Mouse (Mus musculus): ENCODE data around the gene Ppcs. TPM values are rescaled to one million over a fixed set of nuclear protein-coding genes. Genes with fewer than 3 reads are reported as not detected.

The Ppcs gene
- polyA plus RNA-seq, 1 experiment from 2014 or later, result 17.7 TPM

DNA sequence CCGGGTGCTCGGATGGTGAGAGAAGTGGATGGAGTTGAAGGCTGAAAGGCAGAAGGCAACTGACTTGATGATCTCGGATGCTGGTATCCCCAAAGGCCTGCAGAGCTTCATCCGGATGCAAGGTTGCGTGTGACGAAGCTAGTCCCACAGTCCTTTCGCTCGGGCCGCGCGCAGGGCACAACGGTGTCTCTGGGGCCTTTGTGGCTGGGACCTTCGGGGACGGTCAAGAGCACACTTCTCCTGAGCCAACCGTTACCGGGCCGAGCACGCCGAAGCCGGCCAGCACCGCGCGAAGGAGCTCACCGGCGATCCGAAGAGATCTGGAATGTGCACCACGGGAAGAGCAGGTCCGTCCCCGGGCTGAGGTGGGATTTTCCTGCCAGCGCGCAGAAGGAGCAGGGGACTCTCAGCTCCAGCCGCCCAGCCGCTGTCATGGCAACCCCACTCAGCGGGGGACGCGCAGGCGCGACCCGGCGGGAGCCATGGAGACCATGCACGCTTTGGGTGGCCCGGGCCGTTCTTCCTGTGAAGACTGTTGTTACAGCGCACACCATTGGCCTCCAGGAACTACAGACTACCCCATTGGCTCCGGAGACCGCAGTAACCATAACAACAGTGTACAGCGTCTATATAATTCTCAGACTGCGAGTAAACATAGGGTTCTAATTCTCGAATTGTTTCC, 7.0 kb downstream of the Ppcs start, which contains the start of gene Ccdc30:
Gene Ccdc30, minus strand, starts transcription at position 450 of the 682 bp plus-strand sequence.
- H3K9ac ChIP-seq (replicated peaks), result peak within 1 kb of the TSS; percentile 80
- H3K4me2 ChIP-seq (replicated peaks), result peak within 1 kb of the TSS; percentile 91
- H3K9me3 ChIP-seq, result no peaks in the 10 kb centered on the region
- under 1% methylated on average over 49 of the region's 49 CpGs for WGBS
- peak; percentile 100 for ATAC-seq (replicated peaks)
- H3K36me3 ChIP-seq, result no peaks in the 10 kb centered on the region
- H3K27me3 ChIP-seq, result no peaks in the 10 kb centered on the region
- H3K27ac ChIP-seq (replicated peaks), result peak within 1 kb of the TSS; percentile 84
- H3K4me1 ChIP-seq, result peaks cover 19% of the 10 kb centered on the region
- peak within 1 kb of the TSS; percentile 76 for H3K4me3 ChIP-seq

DNA sequence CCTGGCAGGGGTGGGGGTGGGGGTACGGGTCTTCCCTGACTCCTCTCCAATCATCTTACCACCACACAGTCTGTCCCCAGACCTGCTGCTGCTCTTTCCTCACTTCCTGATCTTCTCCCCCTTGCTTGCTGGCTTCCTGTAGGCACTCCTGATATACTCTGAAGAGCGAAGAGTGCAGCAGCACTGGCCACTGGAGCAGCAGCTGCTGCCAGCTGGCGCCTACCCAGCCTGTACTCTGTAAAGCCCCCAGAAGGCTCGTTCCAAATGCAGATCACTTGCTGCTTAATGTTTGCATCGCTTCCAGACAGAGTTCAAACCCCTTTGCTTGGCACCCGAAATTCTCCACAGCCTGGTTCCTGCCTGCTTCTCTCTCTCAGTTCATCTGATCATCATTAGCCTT, 9.4 kb downstream of the Ppcs start:
- peak overlapping the region; percentile 43; the same call in 1 of the 2 replicates for H3K27ac ChIP-seq (replicated peaks)
- peaks cover 19% of the 10 kb centered on the region for H3K4me1 ChIP-seq
- no peaks in the 10 kb centered on the region for H3K27me3 ChIP-seq
- 42% methylated on average over 6 of the region's 6 CpGs for WGBS
- no peaks in the 10 kb centered on the region for H3K36me3 ChIP-seq
- ATAC-seq (replicated peaks), result 0 out of 2 replicates have a peak, but pooled peaks have one; percentile 23
- no peaks in the 10 kb centered on the region for H3K9me3 ChIP-seq
- H3K4me2 ChIP-seq (replicated peaks), result peak overlapping the region; percentile 5; the same call in 1 of the 2 replicates
- H3K4me3 ChIP-seq, result no peak overlapping the region
- no peak overlapping the region for H3K9ac ChIP-seq (replicated peaks)

GRCm38 (mm10) chr4:119411877-119412650, 10.2 kb downstream of the Ppcs start:
- WGBS, result 86% methylated on average over 12 of the region's 12 CpGs
- ATAC-seq (replicated peaks), result no peak
- H3K4me2 ChIP-seq (replicated peaks), result no peak overlapping the region

DNA sequence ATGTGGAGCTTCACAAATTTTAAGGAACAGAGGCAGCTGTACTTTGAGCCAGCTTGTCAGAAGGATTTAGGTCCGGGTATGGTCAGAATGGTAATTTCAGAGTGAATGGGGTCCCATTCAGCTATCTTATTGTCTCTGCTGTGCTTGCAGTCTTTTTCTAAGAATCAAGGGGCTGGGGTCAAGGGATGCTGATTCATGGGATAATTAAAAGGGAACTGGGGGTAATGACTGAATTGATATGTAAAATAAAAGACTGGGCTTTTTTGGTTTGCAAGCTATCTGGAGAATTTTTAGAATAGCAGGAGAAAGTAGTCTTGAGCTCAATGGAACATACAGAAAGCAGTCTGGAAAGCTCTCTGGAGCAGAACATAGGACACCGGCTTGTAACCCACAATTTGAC, 18.8 kb downstream of the Ppcs start:
- no peaks in the 10 kb centered on the region for H3K27me3 ChIP-seq
- no peak overlapping the region for H3K4me2 ChIP-seq (replicated peaks)
- H3K4me3 ChIP-seq, result no peak overlapping the region
- H3K36me3 ChIP-seq, result peaks cover 20% of the 10 kb centered on the region; the same call in 1 of the 2 replicates
- 56% methylated on average over 2 of the region's 2 CpGs for WGBS
- no peak overlapping the region for H3K27ac ChIP-seq (replicated peaks)
- no peaks in the 10 kb centered on the region for H3K4me1 ChIP-seq
- H3K9ac ChIP-seq (replicated peaks), result no peak overlapping the region
- peaks cover 8% of the 10 kb centered on the region; the same call in 1 of the 2 replicates for H3K9me3 ChIP-seq
- no peak for ATAC-seq (replicated peaks)

More at GRCm38 (mm10) chr4:119411877-119412650, 10.2 kb downstream of the Ppcs start:
- no peak overlapping the region for H3K27ac ChIP-seq (replicated peaks)
- no peak overlapping the region for H3K4me3 ChIP-seq
- no peaks in the 10 kb centered on the region for H3K36me3 ChIP-seq
- H3K27me3 ChIP-seq, result no peaks in the 10 kb centered on the region
- H3K9me3 ChIP-seq, result no peaks in the 10 kb centered on the region
- H3K9ac ChIP-seq (replicated peaks), result no peak overlapping the region
- H3K4me1 ChIP-seq, result peaks cover 19% of the 10 kb centered on the region

- H3K9ac ChIP-seq (replicated peaks), result no peak overlapping the region
- no peaks in the 10 kb centered on the region for H3K27me3 ChIP-seq
- peaks cover 8% of the 10 kb centered on the region; the same call in 1 of the 2 replicates for H3K9me3 ChIP-seq
- H3K4me2 ChIP-seq (replicated peaks), result no peak overlapping the region
- H3K4me3 ChIP-seq, result no peak overlapping the region
- no peaks in the 10 kb centered on the region for H3K4me1 ChIP-seq
- peaks cover 20% of the 10 kb centered on the region; the same call in 1 of the 2 replicates for H3K36me3 ChIP-seq
- no peak for ATAC-seq (replicated peaks)
- 66% methylated on average over 7 of the region's 7 CpGs for WGBS
- H3K27ac ChIP-seq (replicated peaks), result no peak overlapping the region
These were observed 21.3 kb downstream of the Ppcs start for GRCm38 (mm10) chr4:119400896-119401295.

- Histone ChIP-seq H3K4me2 (replicated peaks) (no peak overlapping the region), H3K27ac (replicated peaks) (no peak overlapping the region), H3K9ac (replicated peaks) (no peak overlapping the region), H3K36me3 (peaks cover 17% of the 10 kb centered on the region; the same call in 1 of the 2 replicates), H3K4me1 (no peaks in the 10 kb centered on the region), H3K9me3 (peaks cover 8% of the 10 kb centered on the region; the same call in 1 of the 2 replicates), H3K27me3 (no peaks in the 10 kb centered on the region), H3K4me3 (no peak overlapping the region)
- no peak for ATAC-seq (replicated peaks)
- WGBS, result 78% methylated on average over 7 of the region's 7 CpGs
These were observed 23.5 kb downstream of the Ppcs start for GRCm38 (mm10) chr4:119398751-119399150.

DNA sequence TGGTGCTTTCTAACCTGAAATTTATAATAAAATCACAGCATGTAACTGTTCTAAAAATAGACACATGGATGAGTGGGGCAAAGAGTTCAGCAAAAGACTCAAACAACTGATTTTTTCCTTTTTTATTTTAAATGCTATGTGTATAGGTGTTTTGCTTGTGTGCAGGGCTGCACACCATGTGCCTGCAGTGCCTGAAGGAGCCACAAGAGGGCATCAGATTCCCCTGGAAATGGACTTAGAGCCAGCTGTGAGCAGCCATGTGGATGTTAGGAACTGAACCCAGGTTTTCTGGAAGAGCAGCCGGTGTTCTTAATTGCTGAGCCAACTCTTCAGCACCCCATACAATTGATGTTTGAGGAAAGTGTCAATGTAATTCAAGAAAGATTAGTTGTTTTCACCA, 31.9 kb downstream of the Ppcs start:
- no peak for ATAC-seq (replicated peaks)
- Histone ChIP-seq H3K27ac (replicated peaks) (no peak overlapping the region), H3K9me3 (no peaks in the 10 kb centered on the region), H3K4me3 (no peak overlapping the region), H3K4me2 (replicated peaks) (no peak overlapping the region), H3K27me3 (no peaks in the 10 kb centered on the region), H3K4me1 (no peaks in the 10 kb centered on the region), H3K36me3 (no peaks in the 10 kb centered on the region), H3K9ac (replicated peaks) (no peak overlapping the region)
- 88% methylated on average over 1 of the region's 1 CpGs for WGBS

DNA sequence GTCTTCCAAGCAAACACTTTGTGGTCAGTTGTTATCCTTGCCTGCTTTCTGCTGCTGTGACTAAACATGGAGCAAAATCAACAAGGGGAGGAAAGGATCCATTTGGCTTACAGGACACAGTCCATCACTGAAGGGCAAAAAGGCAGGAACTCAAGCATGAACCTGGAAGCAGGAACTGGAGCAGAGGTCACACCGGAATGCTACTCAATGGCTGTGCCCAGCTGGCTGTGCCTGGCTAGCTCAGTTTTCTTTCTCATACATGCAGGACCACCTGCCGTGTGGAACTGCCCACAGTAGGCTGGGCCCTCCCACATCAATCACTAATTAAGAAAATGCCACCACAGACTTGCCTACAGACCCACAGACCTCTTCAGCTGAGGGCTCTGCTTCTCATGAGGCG, 33.0 kb downstream of the Ppcs start:
- H3K36me3 ChIP-seq, result no peaks in the 10 kb centered on the region
- H3K4me1 ChIP-seq, result no peaks in the 10 kb centered on the region
- no peaks in the 10 kb centered on the region for H3K27me3 ChIP-seq
- H3K9me3 ChIP-seq, result no peaks in the 10 kb centered on the region
- no peak overlapping the region for H3K27ac ChIP-seq (replicated peaks)
- no peak for ATAC-seq (replicated peaks)
- no peak overlapping the region for H3K4me2 ChIP-seq (replicated peaks)
- no peak overlapping the region for H3K4me3 ChIP-seq
- 44% methylated on average over 3 of the region's 3 CpGs for WGBS
- H3K9ac ChIP-seq (replicated peaks), result no peak overlapping the region

GRCm38 (mm10) chr4:119381471-119382190, 40.6 kb downstream of the Ppcs start:
- H3K9ac ChIP-seq (replicated peaks), result no peak overlapping the region
- no peaks in the 10 kb centered on the region for H3K36me3 ChIP-seq
- no peak overlapping the region for H3K27ac ChIP-seq (replicated peaks)
- H3K9me3 ChIP-seq, result no peaks in the 10 kb centered on the region
- no peaks in the 10 kb centered on the region for H3K27me3 ChIP-seq
- H3K4me1 ChIP-seq, result no peaks in the 10 kb centered on the region
- ATAC-seq (replicated peaks), result no peak
- no peak overlapping the region for H3K4me2 ChIP-seq (replicated peaks)
- no peak overlapping the region for H3K4me3 ChIP-seq
- 72% methylated on average over 7 of the region's 7 CpGs for WGBS

GRCm38 (mm10) chr4:119369460-119369859, 52.8 kb downstream of the Ppcs start:
- WGBS, result 90% methylated on average over 6 of the region's 6 CpGs
- Histone ChIP-seq H3K9me3 (no peaks in the 10 kb centered on the region), H3K4me1 (no peaks in the 10 kb centered on the region), H3K27me3 (no peaks in the 10 kb centered on the region), H3K4me2 (replicated peaks) (no peak overlapping the region), H3K36me3 (no peaks in the 10 kb centered on the region), H3K27ac (replicated peaks) (no peak overlapping the region), H3K9ac (replicated peaks) (no peak overlapping the region), H3K4me3 (no peak overlapping the region)
- ATAC-seq (replicated peaks), result no peak
